Mouse (Mus musculus) cerebellum, postnatal 25 days (tissue): ENCODE measurements around the gene Vmn1r76.

Experiments used
- DNase-seq, 2 experiments: peaks; one replicate each; pipeline ENCODE4 v3.0.0; 2021; ENCODE audit warnings: mixed read lengths in 2 of 2

Vmn1r76 gene

DNA sequence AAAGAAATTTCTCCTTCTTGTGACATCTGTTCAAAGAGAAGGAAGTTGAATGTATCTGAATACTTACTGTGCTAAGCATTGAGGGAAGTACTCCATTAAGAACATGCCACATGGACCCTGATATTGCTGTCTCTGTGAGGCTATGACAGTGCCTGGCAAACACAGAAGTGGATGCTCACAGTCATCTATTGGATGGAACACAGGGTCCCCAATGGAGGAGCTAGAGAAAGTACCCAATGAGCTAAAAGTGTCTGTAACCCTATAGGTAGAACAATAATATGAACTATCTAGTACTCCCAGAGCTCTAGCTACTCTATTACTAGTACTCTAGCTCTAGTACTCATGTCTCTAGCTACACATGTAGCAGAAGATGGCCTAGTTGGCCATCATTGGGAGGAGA lies at the start of gene Vmn1r76:
Vmn1r76 (minus strand) TSS at position 101 of the 400 bp plus-strand sequence.
- no peak for DNase-seq

DNA sequence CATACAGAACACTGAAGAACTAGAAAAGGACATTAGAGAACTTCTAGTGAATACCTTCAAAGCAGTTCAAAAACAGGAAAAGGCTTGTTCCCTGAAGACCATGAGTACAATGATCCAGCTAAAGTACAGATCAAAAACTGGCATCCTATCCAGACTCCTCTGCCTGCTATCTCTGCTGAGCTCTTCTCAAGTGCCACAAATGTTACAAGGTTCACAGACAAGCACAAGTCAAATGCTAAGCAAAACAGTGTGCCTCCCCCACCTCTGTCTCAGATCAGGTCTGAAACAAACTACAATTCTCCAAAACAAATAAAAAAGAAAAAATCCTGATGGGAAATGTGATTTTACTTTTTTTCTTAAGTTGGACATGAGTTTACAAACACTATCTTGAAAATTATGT lies 34.6 kb upstream of the Vmn1r76 start:
- DNase-seq: no peak

DNA sequence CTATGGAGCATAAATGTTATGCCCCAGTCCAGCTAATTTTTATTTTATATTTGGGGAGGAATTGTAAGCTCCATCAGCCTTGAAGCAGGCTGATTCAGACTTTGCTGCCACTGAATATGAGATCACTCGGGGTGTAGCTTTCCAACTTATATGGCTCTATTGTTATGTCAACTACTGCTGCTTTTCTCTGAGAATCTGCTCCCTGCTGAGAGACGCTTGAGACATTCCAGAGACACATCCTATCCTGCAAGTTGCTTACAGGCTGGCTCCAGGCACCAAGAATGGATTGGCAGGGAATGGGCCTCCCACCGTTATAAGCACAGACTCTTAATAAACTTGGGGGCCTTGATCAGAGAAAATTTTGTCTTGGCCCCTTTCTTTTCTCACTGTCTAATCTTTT lies 10.0 kb upstream of the Vmn1r76 start:
- DNase-seq: no peak

DNA sequence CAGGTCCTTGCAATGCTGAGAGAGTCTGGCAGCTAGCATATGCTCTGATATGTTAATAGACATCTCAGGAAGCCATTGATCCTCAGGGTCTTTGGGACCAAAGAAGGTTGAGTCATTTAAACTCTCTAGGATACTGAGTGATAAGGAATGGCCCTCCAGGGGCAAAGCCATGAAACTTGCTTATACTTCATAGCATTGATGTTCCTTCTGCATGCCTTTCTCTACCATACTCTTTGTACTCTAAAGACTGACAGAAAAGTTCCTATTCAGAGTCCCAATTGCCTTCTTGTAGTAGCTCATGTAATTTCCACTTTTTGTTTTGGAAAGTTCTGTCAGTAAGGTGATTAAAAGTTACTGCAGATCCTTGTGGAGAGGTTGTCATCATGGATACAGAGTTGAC lies 63.7 kb downstream of the Vmn1r76 start, which contains the start of gene Vmn1r75:
Vmn1r75 (plus strand) TSS at position 301 of the 400 bp plus-strand sequence.
- DNase-seq: no peak
